Mouse (Mus musculus) heart, postnatal 14 days (tissue): ENCODE data around the gene Nupr1. TPM values are rescaled to one million over a fixed set of nuclear protein-coding genes. Genes with fewer than 3 reads are reported as not detected.

ENCODE experiments used
- microRNA-seq, 2 experiments: library from miRNA; unstranded; fragments of <30 nt; microRNA quantifications; one replicate each; pipeline ENCODE4 v1.2.0; 2021 to 2022
- total RNA-seq, 2 experiments: library from RNA; stranded (reverse); gene quantifications; 2 replicates each; pipeline ENCODE4 v1.2.3; 2021

The Nupr1 gene
- total RNA-seq, 2 experiments from 2014 or later = 8.7 to 9.2 TPM

Small RNA genes lying within 50 kb of the gene (microRNA-seq; reads per million reads assigned to microRNA genes)
- 4.6 to 10.7 reads per million in 2 experiments for gene Mir7059

Other genes with a start within 250 kb of the Nupr1 start
- 1 to 10 TPM; 5.4 to 7.1 TPM for gene Nfatc2ip, start 234.1 kb downstream of the Nupr1 start, total RNA-seq
- gene Cd19, start 216.0 kb downstream of the Nupr1 start, total RNA-seq = under 1 TPM; 0.53 to 0.56 TPM
- gene Rabep2, start 202.1 kb downstream of the Nupr1 start, total RNA-seq = 1 to 10 TPM; 7.7 TPM
- under 1 TPM; 0.48 to 0.49 TPM for gene Atp2a1, start 167.8 kb downstream of the Nupr1 start, total RNA-seq
- gene Sh2b1, start 155.4 kb downstream of the Nupr1 start, total RNA-seq = 10 to 100 TPM; 44.3 to 44.8 TPM
- gene Tufm, start 143.5 kb downstream of the Nupr1 start, total RNA-seq = 100 to 1,000 TPM; 291 to 309 TPM
- gene Atxn2l, start 127.4 kb downstream of the Nupr1 start, total RNA-seq = 10 to 100 TPM; 44.6 to 47.1 TPM
- 100 to 1,000 TPM; 138 to 140 TPM for gene Eif3c, start 64.5 kb downstream of the Nupr1 start, total RNA-seq
- gene Apobr, start 45.9 kb downstream of the Nupr1 start, total RNA-seq = 1 to 10 TPM in 1 of 2 experiments, under 1 TPM in 1; 0.65 to 1.7 TPM
- gene Cln3, start 45.0 kb downstream of the Nupr1 start, total RNA-seq = 10 to 100 TPM; 13.2 to 13.3 TPM
- not detected for gene Il27, start 35.9 kb downstream of the Nupr1 start, total RNA-seq
- 10 to 100 TPM; 24.6 to 28.6 TPM for gene Sgf29, start 18.4 kb upstream of the Nupr1 start, total RNA-seq
- 10 to 100 TPM; 38.6 to 43.2 TPM for gene Sult1a1, start 45.6 kb upstream of the Nupr1 start, total RNA-seq
- 10 to 100 TPM; 49.2 to 51.2 TPM for gene Bola2, start 64.5 kb upstream of the Nupr1 start, total RNA-seq
- 1 to 10 TPM; 5.7 to 7.7 TPM for gene Slx1b, start 64.9 kb upstream of the Nupr1 start, total RNA-seq
- gene Coro1a, start 76.9 kb upstream of the Nupr1 start, total RNA-seq = 10 to 100 TPM in 1 of 2 experiments, 1 to 10 TPM in 1; 8.8 to 28.1 TPM
- gene Mapk3, start 128.7 kb upstream of the Nupr1 start, total RNA-seq = 10 to 100 TPM; 69.8 to 77.4 TPM
- gene Gdpd3, start 135.5 kb upstream of the Nupr1 start, total RNA-seq = 1 to 10 TPM; 3.1 to 3.8 TPM
- 10 to 100 TPM; 62.9 to 77.1 TPM for gene Ypel3, start 146.1 kb upstream of the Nupr1 start, total RNA-seq
- under 1 TPM; 0.44 to 0.62 TPM for gene Tbx6, start 150.6 kb upstream of the Nupr1 start, total RNA-seq
- gene Ppp4c, start 161.6 kb upstream of the Nupr1 start, total RNA-seq = 10 to 100 TPM; 38.8 to 49.6 TPM
- gene Fam57b, start 166.8 kb upstream of the Nupr1 start, total RNA-seq = 10 to 100 TPM; 12.9 to 13.7 TPM
- gene 4930451I11Rik, start 200.8 kb upstream of the Nupr1 start, total RNA-seq = not detected
- not detected for gene Doc2a, start 216.6 kb upstream of the Nupr1 start, total RNA-seq
- gene Hirip3, start 231.1 kb upstream of the Nupr1 start, total RNA-seq = 1 to 10 TPM; 5.4 to 7.4 TPM
- gene Ino80e, start 231.5 kb upstream of the Nupr1 start, total RNA-seq = 10 to 100 TPM; 21.2 to 21.4 TPM